Mouse (Mus musculus): ENCODE measurements around the gene Ifih1.

The Ifih1 gene

DNA sequence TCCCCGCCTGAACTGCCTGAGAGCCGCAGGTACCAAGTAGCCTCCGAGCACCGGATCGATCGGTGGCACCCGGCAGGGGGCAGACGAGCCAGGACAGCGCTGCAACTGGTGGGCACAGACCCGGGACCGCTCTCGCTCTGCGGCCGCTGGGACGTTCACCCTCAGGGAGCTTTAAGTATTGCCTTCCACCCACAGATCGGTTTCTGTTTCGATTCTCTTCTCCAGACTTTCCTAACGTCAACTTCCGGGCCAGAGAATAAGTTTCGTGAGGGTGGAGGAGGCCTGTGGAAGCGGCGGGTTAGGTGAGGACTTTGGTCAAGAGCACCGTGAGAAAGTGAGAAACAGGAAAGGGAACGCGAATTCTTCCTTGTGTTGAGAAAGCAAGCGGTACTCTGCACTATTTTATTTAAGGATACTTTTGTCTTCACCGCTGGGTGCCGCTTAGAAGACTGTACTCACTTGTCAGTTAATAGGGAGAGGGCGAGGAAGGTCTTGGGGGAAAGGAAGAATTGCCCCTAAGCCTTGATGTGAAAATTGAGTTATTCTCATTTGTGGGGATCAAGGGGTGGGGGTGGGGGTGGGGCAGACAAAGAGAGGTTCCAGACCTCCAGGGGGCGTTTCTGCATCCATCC lies at the start of gene Ifih1:
Ifih1 (minus strand) TSS at position 242 of the 632 bp plus-strand sequence.
- peak; percentile 29 for DNase-seq

DNA sequence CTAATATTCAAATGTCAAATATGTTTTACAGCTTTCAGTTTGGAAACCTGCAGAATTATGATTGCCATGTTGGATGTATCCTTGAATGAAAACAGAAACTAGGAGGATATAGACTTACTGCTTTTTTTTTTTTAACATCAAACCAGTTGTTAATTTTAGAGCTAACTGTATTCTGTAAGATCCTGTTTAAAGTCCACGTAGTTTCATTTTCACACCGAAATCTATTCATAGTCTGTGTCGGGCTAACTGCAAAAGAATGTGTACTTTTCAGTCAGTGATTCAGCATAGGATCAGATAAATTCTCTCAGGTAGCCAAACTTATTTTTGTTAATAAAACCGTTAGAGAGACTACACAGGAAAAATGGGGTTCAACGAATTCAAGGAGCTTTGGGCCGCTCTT lies 39.9 kb upstream of the Ifih1 start:
- DNase-seq = no peak

DNA sequence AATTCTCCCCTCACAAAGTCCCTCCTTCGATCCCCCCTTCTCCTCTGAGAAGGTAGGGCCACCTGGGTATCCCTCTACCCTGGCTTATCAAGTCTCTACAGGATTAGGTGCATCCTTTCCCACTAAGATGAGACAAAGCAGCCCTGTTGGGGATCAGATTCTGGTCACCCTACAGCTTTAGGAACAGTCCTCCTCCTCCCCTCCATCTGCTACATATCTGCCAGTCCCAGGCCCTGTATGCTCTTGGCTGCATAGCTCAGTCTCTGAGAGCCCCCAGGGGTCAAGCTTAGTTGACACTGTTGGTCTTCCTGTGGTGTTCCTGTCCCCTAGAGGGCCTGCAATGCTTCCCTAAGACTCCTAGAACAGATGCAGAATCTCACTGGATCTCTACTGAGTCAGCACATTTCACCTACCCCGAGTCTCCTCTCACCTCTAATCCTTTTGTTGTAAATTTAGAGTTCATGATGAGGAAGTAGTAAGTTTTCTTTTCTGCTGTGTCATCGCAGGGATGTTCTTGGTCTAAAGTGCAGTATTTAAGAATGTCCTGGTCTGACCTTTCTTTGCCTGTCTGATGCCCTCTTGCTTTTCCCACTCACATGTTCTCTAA lies 39.0 kb upstream of the Ifih1 start:
- DNase-seq = no peak

DNA sequence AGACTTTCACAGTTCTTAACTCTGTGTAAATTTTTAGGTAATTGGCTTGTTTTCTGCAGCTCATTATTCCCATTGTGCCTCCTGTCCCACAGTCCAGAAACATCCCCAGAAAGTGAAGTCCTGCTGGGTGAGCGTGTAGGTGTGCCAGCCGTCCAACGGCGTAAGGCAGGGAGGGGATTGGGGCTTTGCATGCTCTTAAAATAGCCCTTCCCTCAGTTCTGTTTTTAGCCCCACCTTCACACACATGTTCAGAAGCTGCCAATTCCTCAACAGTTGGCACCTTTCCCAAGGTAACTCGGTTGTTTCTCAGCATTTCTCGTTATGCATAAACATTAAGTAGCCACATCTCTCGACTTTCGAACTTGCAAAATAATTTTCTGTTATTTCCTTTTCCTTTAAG lies 35.6 kb upstream of the Ifih1 start:
- DNase-seq = peak; percentile 79

DNA sequence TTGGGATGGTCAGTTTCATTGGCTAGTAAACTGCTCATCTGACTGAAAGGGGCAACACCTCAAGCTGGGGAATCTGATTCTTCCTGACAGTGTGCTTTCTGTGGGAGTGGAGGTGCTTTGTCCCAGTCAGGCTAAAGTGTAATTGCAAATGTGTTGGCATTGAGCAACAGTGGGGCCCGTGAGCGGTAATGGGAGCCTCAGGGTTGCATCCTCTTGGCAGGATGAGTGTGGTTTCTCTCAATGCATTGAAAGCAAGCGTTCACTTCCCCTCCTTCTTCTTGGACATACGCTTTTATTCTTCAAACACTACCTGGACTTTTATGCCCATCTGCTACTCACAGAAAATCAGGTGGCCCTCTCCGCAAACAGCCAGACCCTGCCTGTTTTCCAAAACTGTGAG lies 26.7 kb upstream of the Ifih1 start:
- no peak for DNase-seq

DNA sequence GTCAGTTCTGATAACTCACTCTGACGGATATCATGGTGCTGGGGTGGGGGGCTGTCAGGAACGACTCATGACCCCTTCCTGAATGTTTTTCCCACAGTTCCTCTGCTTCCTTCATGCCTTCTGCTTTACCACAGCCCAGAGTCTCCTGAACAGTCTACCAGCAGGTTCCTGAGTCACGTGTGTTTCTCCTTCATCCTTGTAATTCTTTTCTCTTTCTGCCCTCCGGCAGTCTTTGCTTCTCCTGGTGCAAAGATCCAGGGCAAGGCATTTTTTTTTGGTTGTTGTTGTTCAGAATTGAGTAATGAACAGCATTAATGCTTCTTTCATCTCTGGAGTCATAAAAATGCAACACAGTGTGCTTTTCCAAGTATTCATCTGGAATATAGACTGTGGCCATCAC lies 24.7 kb upstream of the Ifih1 start:
- DNase-seq = no peak

DNA sequence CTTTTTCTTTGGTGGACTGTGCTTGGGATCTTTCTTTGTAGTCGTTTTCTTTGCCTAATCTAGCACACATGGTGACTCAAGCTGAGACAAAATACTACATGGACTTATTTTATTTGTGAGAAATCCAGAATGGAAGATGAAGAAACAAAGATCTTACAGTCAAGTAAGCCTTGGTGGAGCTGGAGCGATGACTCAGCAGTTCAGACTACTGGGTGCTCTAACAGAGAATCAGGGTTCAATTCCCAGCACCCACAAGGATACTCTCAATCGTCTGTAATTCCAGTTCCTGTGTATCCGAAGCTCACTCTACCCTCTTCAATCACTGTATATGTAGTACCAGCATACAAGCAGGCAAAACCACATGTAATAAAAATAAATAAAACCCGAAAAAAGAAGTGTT lies 24.2 kb upstream of the Ifih1 start:
- no peak for DNase-seq

DNA sequence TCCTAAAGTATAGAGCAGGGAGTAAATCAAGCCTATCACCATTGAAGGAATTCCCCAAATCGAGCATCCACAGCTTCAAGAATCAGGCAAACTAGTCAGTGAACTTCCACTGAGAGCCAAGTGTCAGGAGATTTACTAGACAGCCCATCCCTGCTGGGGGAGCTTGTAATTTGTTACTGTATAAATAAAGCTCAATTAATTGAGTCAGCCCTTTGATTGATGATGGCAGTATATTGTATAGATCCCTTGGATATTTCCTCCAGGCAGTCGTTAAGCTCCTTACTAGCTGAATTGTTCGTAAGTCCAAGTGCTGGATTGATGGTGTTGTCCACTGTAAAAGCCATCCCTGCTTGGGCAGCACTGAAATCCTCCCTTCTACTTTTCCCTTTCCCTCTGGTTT lies 23.8 kb upstream of the Ifih1 start:
- no peak for DNase-seq

DNA sequence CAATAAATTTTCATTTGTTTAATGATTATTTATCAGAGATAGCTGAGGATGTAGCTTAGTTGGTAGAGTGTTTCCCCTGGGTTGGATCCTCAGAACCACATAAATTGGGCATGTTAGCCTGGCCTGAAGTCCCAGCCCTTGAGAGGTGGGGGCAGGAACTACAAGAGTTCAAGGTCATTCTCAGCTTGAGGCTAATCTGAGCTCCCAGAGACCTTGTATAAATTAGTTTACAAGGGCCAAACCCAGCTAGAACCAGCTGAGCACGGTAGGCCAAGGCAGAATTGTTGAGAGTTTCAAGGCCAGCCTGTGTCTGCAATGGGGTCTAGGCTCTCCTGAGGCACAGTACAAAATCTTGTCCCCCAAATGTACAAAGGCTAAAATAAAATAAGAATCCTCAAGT lies 19.5 kb upstream of the Ifih1 start:
- DNase-seq = no peak

DNA sequence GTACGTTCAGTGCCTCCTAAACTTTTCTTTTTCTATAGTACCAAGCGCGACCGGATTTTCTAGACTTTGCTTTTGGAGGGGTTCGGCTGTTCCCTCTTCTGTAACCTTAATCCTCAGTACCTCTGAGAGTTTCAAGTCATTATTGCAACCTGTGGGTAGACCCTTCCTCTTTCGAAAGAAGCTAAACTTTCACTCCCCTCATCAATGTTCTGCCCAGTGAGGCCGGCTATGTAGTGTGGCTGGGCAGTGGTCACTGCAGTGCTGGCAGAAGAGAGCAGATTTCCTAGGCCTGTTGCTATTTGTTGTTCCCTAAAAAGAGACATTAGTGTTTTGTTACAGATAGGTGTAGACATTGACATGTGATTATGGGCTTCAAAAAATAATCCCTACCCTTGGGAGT lies 18.8 kb upstream of the Ifih1 start:
- no peak for DNase-seq

DNA sequence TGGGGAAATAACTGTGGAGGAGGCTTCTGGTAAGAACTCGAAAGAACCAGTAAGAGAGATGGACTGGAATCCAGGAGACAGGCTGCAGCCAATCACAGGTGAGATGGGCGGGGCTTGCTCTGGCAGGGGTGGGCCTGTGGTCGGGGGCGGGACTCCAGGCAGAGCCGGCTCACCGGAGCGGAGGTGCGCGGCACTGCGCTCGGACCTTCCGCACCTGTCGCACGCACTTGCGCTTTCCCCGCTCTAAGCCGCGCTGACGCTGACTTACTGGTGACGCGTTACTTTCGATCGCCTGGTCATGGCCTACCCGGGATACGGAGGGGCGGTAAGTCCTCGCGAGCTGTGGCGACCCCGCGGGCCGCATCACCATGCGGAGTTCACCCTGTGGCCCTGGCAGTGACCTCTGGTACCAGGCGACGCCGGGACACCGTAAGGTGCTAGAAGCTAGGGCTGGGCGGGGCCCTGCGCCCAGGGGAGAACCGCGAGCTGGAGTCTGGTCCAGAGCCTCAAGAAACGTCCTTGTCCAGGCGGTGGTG lies 18.1 kb upstream of the Ifih1 start, which contains the start of gene Gca:
Gca (plus strand) TSS at position 151 of the 536 bp plus-strand sequence.
- peak; percentile 90 for DNase-seq

DNA sequence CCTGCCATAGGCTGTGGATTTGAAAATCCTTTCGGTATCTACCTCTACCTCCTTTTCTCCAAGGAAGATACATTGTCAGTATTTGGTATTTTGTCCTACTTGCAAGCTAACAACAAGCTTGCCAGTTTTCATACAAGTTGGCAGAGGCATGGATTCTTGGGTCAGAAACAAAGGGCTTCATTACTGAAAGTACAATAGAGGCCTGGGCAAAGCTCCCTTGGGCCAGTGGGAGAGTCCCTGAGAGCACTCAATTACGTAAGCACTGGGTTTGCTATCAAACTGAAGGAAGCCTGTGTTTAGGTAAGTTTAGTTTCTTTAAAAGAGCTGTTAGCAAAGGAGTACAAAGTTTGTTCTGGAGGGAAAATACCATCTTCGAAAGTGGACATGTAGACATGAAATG lies 16.5 kb upstream of the Ifih1 start:
- DNase-seq = no peak

DNA sequence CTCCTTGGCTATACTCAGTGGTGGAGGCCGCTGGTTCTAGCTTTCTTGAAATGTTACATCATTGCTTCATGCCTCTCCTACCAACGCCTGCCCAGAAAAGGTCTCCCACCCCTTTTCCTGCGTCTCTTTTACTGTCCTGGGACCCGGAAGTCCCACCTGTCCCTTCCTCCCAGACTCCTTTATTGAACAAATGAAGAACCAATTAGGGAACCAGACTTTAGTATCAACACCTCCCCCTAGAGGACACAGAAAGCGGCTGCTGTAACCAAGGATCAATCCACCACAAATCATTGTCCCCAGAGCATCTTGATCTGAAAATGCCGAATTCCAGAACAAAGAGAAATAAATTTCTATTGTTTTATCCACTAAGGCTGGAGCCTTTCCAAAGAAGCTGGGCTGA lies 14.5 kb upstream of the Ifih1 start:
- no peak for DNase-seq

DNA sequence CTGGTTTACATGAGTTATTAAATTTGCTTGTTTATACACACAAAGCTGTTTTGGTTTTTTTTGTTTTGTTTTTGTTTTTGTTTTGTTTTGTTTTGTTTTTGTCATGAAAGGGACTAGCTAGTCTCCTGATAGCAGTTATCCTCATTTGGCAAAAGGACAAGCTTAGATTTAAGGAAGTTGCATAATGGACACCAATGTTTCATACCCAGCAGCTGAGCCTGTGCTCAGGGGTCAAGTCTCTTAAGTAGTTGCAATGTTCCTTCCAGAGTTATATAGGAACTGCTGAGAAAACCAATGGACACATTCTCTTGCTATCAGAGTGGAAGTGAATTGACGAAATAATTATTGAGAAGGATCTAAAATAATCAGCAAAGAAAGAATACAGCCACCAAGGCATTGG lies 10.0 kb upstream of the Ifih1 start:
- DNase-seq = no peak

DNA sequence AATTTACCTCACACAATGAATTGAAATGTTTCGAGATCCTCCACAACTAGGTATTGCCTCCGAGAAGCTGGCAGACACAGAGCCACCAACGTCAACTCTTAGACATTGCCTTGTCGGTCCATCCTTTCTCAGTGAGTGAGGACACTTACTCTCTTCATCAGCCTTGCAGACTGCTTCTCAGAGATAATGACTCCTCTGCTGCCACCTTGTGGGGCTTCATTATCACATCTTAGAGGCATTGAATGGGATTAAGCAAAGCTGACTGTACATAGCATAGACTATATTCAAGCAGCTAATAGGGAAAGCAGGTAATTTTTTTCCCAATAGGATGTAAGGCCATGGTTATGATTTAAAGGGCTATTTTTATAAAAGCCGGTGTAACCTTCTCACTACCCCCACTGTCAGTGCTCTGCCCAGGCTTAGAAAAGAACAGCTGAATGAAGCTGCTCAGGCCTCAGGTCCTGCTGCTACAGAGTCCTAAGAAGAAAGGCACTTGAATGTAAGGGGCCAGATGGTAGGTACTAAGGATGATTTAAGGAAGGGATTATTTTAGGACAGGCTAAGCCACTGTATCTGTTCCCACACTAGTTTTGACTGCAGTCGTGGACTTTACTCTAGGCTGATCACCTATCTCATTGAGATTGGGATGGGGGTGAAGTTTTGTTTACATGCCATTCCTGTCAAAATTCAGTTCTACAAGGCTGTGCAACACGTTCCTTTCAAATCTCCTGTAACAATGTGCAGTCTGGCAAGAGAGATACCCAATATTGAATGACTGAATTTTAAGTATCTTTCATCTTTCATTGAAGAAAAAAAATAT lies 8.7 kb upstream of the Ifih1 start:
- peak; percentile 83 for DNase-seq

DNA sequence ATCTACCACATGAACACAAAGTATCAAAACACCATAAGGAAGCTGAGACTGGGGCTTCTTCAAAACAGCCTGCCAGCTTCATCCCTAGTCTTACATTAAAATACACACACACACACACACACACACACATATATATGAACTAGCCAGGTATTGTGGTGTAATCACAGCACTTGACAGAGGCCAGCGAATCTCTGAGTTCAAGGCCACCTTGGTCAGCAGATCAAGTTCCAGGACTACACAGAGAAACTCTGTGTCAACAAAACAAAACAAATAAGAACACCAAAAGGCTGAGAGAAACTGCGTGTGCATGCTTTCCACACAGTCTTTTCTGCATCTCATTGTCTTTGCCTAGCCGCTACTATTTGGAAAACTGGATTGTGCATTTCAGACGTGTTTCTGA lies 6.4 kb upstream of the Ifih1 start:
- DNase-seq = no peak

DNA sequence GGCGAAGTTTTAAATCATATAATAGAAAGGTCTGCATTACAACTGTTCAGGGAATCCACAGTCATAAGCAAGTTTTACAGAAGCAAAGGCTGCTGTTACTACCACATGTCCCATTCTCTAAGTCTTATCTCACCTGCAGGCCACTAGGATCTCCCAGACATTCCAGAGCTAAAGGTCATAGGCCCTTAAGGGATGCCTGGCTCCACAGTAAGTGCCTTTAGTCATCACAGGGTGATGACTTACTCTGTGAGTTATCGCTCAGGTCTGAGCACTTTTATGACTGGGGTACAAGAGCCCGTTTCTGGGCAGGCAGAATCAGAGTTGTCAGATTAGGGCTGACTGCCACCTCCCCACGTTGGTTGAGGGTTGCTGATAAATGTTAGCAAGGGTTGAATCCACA lies 5.8 kb upstream of the Ifih1 start:
- no peak for DNase-seq

DNA sequence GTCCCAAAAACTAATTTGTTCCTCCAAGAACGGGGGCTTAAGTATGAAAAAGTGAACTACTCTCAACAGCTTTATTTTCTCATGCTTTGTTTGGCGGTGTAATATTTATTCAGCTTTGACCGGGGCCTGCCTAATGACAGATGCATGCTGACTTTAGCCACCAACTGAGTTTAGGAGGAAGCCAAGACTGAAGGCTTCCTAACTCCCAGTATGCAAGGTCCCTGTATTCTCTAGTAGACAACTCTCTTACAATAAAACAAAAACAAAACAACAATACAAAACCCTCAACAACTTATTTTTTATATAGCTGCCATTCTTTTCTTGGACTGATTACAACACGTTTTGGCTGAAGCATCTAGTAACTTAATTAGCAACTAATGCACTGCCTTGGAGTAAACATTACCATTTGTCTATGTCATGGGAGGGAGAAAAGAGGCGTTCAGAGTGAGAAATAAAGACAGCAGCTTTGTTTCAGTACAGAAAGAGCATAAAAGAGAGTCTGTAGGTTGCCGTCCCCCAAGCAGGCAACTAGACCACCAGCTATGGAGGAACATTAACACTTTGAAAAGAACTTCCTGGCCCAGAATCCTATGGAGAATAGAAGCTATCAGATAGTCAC lies 725 bp upstream of the Ifih1 start:
- DNase-seq = no peak

DNA sequence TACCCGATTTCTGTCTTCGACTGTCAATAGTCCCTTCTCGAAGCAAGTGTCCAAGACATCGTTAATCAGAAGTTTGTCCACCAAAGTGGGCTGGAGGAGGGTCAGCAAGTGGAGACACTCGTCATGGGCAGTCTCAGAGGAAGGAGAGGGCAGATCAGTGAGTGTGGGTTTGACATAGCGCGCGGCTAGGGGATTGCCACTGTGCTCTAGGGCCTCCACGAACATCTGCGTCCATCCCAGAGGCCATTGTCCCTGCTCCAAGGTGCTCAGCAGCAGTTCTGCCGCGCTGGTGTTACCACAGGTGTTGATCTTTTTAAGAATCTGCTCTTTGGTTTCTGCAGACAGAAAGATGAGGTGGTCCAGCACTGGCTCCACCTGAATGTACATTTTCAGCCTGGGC lies 580 bp downstream of the Ifih1 start:
- DNase-seq = no peak

DNA sequence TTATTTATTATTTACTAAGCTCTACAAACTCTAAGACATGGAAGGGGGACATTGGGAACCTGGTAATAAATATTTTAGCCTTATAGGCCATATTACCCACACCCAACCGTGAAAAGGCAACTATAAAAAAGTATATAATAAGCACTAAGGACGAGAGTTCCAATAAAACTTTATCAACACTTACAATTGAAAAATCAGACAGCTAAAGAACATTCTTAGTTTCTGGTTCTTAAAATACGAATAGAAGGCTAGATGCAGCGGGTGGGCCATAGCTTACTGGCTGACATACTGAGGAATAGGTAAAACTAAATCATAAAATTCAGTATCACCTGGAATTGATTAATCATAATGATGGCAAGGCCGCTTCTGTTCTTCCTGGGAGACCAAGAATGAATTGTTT lies 1.2 kb downstream of the Ifih1 start:
- DNase-seq = no peak

DNA sequence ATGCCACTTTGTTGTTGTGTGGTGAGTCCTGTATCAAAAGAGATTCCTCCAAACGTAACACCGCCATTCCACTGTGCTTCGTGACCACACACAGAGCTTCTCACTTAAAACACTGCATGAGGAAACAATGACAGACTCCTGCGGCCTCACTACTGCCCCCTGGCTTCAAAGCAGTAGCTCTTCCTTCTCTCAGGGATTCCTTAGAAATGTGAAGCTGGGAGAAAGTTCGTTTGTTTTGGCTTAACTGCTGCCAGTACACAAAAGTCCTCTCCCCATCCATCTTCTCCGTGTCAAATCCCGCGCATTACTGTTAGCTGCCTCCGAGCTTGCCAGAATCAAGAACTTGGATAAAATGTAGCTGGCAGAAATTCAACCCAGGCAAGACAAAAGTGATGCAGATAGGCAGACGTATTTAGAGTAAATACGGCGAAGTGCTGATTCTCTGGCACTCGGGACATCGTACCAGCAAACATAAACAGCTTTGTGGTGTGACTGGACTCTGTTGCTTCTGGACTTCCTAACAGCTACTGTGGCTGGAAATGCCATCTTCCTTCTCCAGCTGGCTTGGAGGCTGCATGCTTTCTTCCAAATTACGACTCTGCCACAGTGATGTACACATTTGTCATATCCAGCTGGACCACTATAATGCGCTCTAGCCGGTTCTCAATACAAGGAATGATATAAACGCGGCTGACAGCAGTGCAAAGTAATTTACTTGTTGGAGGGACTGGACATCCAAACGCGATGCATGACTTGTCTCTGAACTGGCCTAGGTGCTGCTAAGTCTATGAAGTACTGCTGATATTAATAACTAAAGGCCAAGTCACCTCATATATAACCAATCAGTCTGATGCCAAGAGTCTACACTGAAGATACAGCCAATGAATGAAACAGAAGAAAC lies 2.4 kb downstream of the Ifih1 start:
- DNase-seq = peak; percentile 26

DNA sequence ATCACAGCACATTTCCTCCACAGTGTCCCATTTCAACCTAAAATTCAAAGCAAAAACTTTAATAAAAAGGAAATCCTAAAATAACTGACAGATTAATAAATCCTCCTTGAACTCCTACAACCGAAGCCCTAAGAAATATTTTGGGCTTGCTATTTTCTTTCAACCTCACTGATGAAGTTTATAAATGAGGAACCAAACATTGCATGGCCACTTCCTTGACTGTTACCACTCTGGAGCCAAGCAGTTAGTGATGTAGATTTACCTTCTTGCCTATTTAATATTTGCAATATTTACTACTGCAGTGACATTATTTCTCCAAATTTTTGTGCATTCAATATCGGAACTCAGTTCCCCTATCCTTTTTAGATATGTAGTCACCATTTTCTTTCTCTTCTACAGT lies 6.2 kb downstream of the Ifih1 start:
- no peak for DNase-seq

Measured in right cerebral cortex, adult 18-20 months (tissue).